Mouse (Mus musculus) embryo, embryonic 10.5 days (tissue): ENCODE results near the gene Itpr2.

Experiments used
- DNase-seq: peaks from one replicate; pipeline ENCODE4 v3.0.0-alpha.2; 2015; ENCODE audit warnings: low spot score

Itpr2 gene

GRCm38 (mm10) chr6:146258261-146258660 lies 243.8 kb downstream of the Itpr2 start:
- DNase-seq: no peak

- DNase-seq: no peak
Measured at GRCm38 (mm10) chr6:146256947-146257670, 244.9 kb downstream of the Itpr2 start.

GRCm38 (mm10) chr6:146256401-146256800 lies 245.6 kb downstream of the Itpr2 start:
- no peak for DNase-seq

- DNase-seq: no peak
Measured at GRCm38 (mm10) chr6:146255656-146256055, 246.4 kb downstream of the Itpr2 start.

- peak; percentile 28 for DNase-seq
Measured at GRCm38 (mm10) chr6:146254931-146255330, 247.1 kb downstream of the Itpr2 start.

- no peak for DNase-seq
Measured at GRCm38 (mm10) chr6:146254216-146254820, 247.7 kb downstream of the Itpr2 start.

GRCm38 (mm10) chr6:146249096-146249495 lies 252.9 kb downstream of the Itpr2 start:
- DNase-seq: no peak

- no peak for DNase-seq
Measured at GRCm38 (mm10) chr6:146248341-146248740, 253.7 kb downstream of the Itpr2 start.

- no peak for DNase-seq
Measured at GRCm38 (mm10) chr6:146247906-146248305, 254.1 kb downstream of the Itpr2 start.

- DNase-seq: no peak
Measured at GRCm38 (mm10) chr6:146246368-146246767, 255.7 kb downstream of the Itpr2 start.

GRCm38 (mm10) chr6:146245888-146246287 lies 256.1 kb downstream of the Itpr2 start:
- DNase-seq: no peak

GRCm38 (mm10) chr6:146243068-146243467 lies 259.0 kb downstream of the Itpr2 start:
- no peak for DNase-seq

GRCm38 (mm10) chr6:146241336-146241735 lies 260.7 kb downstream of the Itpr2 start:
- DNase-seq: no peak

- no peak for DNase-seq
Measured at GRCm38 (mm10) chr6:146235165-146235564, 266.9 kb downstream of the Itpr2 start.

- DNase-seq: no peak
Measured at GRCm38 (mm10) chr6:146234417-146234816, 267.6 kb downstream of the Itpr2 start.

GRCm38 (mm10) chr6:146230903-146231302 lies 271.1 kb downstream of the Itpr2 start:
- DNase-seq: no peak

GRCm38 (mm10) chr6:146230373-146230788 lies 271.6 kb downstream of the Itpr2 start:
- DNase-seq: no peak

GRCm38 (mm10) chr6:146229967-146230366 lies 272.1 kb downstream of the Itpr2 start:
- DNase-seq: no peak

GRCm38 (mm10) chr6:146229519-146229918 lies 272.5 kb downstream of the Itpr2 start:
- DNase-seq: no peak

GRCm38 (mm10) chr6:146228048-146228447 lies 274.0 kb downstream of the Itpr2 start:
- DNase-seq: no peak

- DNase-seq: no peak
Measured at GRCm38 (mm10) chr6:146222403-146223063, 279.5 kb downstream of the Itpr2 start.

GRCm38 (mm10) chr6:146221371-146222336 lies 280.4 kb downstream of the Itpr2 start:
- DNase-seq: peak; percentile 15
